Mouse (Mus musculus) frontal cortex, postnatal 25 days (tissue): ENCODE measurements around the gene Tmem185b.

Experiments
- DNase-seq, 2 experiments: peaks; one replicate each; pipeline ENCODE4 v3.0.0; 2022; ENCODE audit warnings: low spot score in 2 of 2

The Tmem185b gene

DNA sequence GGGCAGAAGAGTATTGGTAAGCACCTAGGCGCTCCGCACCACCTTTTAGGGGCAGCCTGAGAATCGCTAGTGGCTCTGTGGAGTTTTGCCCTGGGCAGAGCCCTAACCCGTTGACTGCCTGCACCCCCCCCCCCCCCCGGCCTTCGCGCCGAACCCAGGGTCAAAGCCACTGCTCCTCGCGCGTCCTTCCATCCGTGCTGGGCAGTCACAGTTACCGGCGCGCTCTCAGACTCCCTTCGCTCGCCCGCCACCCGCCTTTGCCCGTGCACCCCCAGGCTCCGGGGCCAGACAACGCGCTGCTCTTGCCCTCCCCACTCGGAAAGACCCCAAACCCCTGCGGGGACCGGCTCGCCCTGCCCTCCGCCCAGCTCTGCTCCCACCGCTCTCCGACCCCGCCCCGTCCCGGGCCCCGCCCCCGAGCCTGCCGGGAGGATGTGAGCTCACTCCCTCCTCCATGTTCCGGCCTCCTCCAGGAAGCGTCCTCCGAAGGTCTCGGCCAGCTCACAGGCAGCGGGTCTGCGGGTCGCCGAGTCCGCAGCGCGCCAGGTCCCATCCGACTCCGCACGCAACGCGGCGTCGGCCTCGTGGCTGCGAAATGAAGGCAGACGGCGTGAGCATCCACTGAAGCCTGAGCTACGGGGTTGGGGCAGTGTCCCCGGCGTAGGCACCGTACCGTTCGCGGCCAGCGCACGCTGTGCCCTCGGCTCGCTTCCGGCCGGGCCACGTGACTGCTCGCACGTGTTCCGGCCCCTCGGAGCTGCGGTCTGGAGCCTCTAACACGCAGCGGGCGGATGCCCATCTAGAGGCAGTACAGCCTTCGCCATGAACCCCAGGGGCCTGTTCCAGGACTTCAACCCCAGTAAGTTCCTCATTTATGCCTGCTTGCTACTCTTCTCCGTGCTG is at the start of gene Tmem185b:
Gene Tmem185b (plus strand): TSS at position 472 of the 903 bp plus-strand sequence.
- DNase-seq = peak; percentile 74 to 82

DNA sequence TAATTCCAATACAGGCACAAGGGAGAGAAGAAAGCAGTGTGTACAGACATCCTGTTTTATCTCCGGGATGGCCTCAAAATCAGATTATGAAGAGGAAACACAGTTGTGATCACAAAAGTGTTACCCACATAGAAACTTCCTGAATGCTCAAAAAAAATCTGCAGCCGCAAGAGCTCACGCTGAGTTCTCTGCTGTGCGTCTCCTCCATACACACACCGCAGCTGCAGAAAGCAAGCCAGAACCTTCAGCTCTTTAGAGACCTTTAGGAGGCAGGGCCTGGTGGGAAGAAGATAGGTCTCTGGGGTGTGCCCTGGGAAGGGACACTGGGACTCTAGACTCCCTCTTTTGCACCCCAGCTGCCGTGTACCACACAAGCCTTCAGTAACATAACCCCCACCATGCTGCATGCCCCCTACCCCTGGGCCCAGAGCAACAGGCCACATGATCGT is 49.0 kb upstream of the Tmem185b start:
- DNase-seq = no peak

DNA sequence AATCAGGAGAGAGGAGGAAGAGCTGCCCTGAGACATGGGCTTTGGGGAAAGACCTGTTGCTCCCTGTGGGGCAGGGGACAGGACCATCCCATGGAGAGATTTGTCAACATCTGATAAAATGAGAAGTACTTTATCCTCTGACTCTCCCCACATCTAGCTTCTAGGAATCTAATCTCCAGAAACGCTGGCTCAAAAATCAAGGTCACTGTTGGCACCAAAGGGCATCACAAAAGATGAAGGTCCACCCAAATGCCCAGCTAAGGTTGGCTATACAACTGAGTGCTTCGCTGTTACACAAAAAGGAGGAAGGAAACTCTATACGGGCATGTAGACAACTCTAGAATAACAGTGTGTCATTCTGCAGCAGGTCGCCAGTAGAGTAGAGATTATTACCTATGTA is 46.3 kb upstream of the Tmem185b start:
- no peak for DNase-seq

DNA sequence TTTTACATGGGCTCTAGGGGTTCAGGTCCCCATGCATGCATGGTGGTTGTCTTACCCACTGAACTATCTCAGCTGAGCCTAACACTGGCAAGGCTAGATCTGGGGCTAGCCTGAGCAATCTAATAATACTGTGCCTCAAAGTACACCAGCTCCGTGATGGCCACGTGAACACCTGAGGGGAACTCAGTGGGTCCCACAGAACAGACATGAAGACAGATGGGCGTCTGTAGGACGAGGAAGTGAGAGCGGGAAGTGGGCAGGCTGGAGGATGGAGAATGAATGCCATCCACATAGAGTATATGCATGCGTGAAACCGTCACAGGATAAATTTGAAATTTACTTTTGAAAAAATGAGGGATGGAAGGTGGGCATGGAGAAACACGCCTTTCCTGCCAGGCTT is 45.3 kb upstream of the Tmem185b start:
- DNase-seq = no peak

DNA sequence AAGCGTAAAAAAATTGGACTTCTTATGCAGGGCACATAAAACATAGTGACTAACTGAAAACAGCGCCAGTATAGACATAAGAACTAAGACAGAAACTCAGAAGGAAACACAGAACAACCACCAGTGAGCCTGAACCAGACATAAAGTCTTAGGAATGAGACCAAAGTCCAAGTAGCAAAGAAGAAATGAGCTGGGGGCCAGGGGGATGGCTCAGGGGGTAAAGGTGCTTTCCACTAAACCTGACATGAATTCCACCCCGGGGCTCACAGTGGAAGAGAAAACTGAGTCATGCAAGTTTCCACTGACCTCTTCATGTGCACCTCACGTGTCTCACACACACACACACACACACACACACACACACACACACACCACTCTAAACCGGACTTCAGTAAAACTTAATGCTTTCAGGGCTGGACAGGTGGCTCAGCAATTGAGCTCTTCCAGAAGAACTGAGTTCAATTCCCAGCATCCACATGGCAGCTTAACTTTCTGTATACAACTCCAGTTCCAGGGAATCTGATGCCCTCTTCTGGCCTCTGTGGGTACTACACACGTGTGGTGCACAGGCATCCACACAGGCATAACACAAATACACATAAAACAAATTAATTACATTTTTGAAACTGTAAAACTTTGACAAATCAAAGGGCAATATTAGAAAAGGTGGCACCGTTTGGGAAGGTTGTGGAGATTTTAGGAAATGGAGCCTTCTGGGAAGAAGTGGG is 44.6 kb upstream of the Tmem185b start:
- no peak for DNase-seq

DNA sequence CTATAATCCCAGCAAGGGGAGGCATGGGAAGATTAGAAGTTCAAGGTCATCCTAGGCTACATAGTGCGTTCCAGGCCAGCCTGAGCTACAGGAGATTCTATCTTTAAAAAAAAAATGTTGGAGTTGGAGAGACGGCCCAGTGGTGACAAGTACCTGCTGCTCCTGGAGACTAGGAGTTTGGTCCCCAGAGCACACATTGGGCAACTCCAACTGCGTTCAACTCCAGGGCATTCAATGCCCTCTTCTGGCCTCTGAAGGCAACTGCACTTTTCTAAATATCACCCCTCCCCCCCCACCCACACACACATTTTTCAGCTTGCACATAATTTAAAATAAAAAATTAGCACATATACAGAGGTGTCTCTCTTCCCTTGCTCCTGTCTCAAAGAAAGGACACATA is 43.1 kb upstream of the Tmem185b start:
- no peak for DNase-seq

DNA sequence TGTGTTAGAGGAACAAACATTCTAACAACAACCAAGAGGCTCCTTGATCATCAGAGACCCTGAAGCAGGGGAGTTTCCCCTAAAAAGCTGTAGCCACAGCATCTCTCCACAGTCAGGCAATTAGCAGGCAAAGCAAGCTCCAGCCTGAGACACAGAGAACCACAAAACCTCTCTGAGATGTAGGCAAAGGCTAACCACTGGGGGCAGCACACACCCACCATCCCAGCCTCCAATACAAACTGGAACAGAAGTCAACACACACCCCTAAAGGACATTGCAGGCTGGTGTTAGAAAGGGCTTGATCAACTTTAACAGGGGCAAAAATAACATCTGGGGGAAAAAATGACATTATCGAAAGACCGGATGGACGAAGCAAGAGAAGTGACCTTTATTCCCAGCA is 41.5 kb upstream of the Tmem185b start:
- no peak for DNase-seq

DNA sequence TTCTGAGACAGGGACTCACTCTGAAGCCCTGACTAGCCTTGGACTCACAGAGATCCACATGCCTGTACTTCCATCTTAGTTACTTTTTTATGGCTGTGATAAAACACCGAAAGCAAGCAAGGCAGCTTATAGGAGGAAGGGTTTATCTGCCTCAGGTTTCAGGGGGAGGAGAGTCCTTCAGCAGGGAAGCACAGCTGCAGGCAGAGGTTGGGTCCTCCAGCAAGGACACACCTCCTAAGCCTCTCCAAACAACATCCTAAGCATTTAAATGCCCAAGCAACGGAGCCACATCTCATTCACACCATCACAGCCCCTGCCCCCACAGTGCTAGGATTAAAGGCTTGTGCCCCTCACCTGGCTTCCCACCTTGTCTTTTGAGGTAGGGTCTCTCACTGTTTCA is 40.1 kb upstream of the Tmem185b start:
- DNase-seq = no peak

GRCm38 (mm10) chr1:119487917-119488590 is 37.9 kb upstream of the Tmem185b start:
- no peak for DNase-seq

- DNase-seq = no peak
Observed at GRCm38 (mm10) chr1:119490765-119491164, 35.2 kb upstream of the Tmem185b start.

DNA sequence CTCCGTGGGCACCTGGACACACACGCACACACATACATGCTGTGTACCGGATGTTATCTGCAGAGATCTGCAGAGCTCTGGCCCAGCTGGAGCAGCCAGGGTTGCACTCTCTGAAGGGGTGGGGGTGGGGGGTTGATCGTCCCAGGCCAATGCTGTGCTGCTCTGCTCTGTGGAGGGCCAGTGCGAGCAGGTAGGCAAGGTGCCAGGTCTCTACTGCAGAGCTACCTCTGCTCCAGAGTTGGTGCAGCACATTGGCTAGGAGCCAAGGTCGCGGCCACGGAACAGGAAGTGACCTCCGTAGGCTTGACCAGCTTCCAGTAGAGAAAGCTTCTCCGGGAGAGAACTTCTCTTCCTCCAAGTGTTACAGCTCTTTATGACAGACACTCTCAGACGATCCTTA is 33.9 kb upstream of the Tmem185b start:
- no peak for DNase-seq

DNA sequence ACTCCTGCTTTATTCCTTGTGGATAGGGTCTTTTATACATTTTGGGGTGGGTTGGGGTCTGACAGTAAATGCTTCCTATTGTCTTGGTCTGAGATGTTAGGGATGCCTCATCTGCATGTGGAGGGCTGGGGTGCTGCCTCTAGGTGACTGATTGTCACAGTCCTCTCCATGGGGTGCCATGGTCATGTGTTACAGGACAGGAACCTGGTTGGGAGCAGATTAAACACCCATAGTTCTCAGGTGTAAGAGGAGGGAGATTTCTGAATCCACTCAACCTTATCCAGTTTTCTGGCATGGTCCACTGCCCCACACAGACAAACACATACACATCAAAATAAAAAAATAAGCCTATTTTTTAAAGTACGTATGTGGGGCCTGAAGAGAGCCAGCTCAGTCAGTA is 33.5 kb upstream of the Tmem185b start:
- no peak for DNase-seq

- no peak for DNase-seq
Observed at GRCm38 (mm10) chr1:119494024-119494711, 31.8 kb upstream of the Tmem185b start.

GRCm38 (mm10) chr1:119494712-119495395 is 31.1 kb upstream of the Tmem185b start:
- no peak for DNase-seq

DNA sequence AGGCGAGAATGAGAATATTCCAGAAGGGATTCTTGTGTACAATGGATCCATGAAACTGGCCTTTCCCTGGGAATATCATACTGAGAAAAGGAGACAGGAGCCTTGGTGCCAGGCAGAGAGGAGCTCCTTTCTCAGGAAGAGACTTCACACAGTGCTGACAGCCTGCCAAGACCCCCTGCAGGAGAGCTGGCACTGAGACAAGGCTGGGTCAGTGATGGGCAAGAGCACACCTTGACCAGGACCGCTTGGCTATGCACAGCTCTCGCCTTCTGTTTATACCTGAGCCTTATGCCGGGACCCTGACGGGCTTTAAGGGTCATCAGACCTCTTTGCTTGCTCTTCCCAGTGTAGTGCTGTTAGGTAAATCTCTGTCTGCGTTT is 30.6 kb upstream of the Tmem185b start:
- DNase-seq = no peak

GRCm38 (mm10) chr1:119497346-119498004 is 28.5 kb upstream of the Tmem185b start:
- no peak for DNase-seq

- no peak for DNase-seq
Observed at GRCm38 (mm10) chr1:119498536-119499231, 27.3 kb upstream of the Tmem185b start.

DNA sequence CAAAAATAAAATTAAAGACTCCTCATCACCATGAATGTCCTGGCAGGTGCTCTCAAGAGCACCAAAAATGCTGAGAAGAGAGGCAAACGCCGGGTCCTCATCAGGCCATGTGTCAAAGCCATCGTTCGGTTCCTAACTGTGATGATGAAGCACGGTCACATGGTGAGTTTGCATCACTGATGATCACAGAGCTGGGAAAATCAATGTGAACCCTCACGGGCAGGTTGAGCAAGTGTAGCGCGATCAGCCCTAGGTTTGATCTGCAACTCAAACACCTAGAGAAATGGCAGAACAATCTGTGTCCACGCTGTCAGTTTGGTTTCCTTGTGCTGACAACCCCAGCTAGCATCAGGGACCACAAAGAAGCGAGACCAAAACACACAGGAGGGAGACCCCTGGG is 26.5 kb upstream of the Tmem185b start:
- no peak for DNase-seq

DNA sequence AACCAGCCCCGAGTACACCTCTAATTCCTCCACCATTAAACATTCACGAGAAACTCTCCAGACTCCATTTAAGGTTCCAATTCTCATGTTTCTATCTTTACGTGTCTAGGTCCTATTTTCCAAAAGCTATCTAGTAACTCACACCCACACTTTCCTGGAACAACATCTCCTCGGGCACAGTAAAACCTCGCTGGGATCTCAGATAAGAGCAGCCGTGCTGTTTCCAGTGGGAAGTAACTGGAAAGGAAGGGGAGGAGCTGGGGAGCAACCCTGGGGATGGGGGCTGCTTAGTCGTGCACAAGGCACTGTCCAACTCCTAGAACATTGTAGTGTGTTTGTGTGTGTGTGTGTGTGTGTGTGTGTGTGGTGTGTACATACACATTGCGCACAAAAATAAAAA is 24.1 kb upstream of the Tmem185b start:
- DNase-seq = no peak

- DNase-seq = no peak
Observed at GRCm38 (mm10) chr1:119502729-119503128, 23.2 kb upstream of the Tmem185b start.
